Mouse (Mus musculus) G1E-ER4 (cell line): ENCODE results near the gene Hlcs. TPM values are rescaled to one million over a fixed set of nuclear protein-coding genes. Genes with fewer than 3 reads are reported as not detected.
A peak's percentile ranks its signal among the peaks of the same experiment; 100 is the strongest.

Experiments used
- GATA1 ChIP-seq: IDR thresholded peaks from one replicate; pipeline ENCODE4 v1.8.0; 2012; ENCODE audit warnings: low read length, inconsistent platforms
- polyA plus RNA-seq: library from polyadenylated mRNA; stranded (reverse); fragments of >175 nt; gene quantifications from 2 replicates; pipeline ENCODE4 v1.2.3, GENCODE M21; 2012

The Hlcs gene
- polyA plus RNA-seq: 3.7 TPM in 2 replicates

DNA sequence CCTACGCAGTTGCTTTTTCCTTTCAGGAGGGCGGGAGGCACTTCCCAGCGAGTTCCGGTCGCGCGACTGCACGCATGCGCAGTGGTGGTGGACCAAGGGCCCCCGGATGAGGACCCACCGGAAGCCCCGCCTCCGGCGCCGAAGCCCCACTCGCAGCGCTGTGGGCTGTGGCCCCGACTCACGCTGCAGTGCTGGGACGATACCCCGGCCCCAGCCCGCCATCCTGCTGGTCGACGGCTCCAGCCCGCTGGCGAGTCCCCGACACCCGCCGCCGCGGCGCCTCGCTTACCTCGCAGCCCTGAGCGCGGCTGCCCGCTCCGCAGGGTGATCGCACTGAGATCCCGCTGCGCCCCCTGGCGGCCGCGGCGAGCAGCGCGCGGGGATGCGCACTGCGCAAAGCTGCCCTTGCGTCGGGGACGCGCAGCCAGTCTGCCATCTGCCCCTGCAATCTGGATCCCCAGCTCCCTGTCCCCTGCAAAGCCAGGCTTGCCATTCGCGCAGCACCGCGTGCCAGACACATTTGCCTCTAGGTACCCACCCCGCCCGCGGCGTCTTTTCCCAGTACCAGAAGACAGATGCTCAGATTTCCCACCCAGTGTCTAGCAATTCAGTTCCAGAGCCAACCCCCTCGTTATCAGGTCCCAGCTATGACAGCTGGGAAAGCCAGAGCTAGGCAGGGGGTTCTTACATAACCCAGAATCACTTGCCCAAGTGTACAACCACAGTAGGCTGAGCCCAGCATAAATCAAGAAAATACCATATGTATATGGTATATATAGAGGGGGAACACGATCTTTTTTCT, at the start of gene Hlcs:
Hlcs (minus strand) TSS at position 343 of the 802 bp plus-strand sequence.
- no peak for TF ChIP-seq GATA1

DNA sequence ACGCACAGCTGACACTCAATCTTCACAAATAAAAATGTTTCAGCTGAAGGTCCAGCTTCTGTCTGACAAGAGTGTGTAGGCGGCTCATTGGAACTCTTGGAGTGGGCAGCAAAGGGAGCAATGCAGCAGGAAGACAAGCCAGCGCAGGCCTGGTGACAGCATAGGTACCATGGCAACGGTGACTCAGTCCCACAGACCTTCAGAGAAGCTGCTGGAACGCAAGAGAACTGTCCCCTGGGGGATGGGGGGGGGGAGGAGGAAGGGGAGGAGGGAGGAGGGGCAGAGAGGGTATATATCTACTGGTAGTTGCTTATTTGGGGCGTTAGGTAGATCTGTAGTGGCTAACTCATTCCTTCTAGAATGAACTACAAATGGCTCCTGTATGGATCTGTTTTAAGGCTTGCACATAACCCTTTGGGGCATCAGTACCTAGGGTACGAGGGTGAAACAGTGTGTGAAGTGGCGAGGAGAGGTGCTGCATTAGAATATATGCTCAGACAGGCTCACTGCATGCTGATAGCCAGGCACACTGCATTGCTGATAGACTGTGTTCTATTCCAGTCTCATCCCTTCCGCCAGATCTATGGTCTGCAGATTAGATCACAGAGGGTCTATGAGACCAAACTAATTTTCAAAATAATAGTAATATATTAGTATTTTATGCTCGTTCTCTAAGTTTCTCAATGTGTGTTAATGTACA, 49.0 kb upstream of the Hlcs start:
- TF ChIP-seq GATA1: no peak

DNA sequence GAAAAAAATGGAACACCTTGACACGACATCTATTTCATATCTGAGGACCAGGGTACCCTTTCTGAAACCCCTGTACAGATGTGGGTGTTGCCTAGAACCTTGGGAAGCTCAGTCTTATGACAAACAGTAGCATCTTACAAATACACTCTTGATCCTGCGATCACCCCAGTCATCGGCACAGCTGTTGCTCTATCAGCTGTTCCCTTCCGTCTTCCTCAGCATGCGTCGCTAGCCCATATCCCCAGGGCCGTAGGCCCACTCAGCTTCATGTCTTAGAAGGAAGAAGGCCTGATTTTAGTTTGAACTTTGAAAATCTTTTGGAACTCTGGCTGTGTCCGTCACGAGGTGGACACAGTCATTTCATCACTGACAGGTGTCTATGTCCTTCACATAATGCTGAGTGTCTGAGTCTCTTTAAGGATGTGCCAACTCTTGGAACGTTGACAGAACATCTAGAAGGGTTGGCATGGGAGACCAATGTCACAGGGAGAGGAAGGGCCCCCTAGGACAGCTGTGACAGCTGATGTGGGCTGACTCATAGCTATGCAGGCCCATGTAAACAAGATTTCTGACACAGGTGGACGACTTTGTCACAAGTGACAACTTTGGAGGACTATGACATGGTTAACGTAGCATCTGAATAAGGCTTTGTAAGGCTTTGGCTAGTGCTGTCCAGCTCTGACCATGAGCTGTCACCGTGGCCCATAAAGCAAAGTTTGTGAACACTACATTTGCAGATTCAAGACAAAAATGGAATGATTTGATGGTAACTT, 47.4 kb upstream of the Hlcs start:
- TF ChIP-seq GATA1: no peak

DNA sequence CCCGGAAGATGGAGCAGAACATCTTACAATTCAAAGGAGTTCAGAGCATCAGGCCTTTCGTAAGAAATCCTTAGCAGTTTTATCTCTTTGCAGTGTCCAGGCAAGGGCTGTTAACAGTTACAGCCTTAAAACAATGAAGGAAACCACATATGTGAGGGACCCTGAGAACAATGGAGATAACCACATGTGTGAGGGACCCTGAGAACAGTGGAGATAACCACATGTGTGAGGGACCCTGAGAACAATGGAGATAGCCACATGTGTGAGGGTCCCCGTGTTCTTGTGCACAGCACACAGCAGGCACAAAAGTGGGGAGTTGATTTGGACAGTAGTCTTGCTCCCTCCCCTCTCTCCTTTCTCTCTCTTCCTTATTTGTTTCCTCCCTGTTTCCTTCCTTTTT, 44.7 kb upstream of the Hlcs start:
- peak; percentile 80 for TF ChIP-seq GATA1

DNA sequence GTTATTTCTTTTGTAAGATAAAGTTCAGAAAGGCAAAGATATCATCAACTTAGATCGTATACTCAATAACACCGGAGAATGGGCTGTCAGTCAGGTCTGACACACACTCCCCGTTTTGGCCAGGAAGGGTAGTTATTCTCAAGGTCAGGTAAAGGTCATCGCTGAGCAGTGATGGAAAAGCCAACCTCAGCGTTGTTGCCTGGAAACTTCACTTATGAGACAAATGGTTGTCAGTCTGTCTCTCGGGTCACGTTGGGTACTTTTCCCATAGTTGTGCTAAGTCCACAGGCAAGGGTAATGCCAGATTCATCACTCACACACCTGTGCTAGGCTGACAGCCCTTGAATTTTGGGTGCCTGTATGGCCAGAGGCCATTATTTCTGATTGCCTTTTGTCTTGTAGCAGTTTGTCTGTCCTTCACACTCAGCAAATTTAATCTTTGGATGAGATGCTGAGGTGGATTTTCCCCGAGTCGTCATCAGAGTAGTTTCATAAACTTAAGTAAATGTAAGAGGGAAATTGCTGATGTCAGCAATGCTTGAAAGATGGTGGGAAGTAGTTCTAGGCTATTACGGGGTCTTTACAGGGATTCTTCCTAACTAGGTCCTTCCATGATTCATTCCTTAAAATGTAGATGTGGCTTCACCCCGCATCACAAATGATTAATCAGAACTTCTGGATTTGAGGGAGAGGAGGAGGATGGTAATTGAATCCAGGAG, 43.6 kb upstream of the Hlcs start:
- no peak for TF ChIP-seq GATA1

DNA sequence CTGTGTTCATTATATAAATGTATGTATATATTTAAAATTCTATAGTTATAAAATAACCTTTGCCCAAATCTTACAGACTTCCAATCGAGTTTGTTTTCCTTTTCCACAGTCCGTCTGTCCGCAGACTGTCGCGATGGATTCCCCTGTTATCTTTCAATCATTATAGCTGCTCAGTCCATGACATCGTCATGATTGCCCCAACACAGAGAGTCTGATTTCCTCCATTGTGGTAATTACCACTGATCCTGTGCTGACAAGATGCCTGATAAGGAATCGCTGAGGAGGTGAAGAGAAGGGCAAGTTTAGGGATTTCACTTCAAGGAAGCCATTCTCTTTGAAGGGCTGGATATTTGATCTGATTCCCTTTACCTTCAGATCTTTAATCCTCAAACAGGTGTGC, 42.7 kb upstream of the Hlcs start:
- peak; percentile 54 for TF ChIP-seq GATA1

DNA sequence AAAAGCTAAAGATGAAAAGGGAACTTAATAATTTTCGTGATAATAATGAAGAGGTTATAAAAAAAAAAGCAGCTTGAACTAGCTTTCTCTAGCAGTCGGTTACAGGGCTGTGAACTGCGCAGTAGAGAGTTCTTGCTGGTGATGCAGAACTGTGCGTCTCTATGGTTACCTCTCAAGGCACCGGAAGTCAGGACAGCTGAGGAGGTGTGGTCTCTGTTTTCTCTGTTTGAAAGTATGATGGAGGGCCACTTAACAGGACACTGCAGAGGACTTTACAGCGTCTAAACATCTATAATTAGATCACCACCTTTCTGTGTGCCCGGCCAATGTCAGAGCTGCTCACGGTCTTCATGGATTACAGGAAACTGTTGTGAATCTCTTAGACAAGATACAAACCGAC, 41.1 kb upstream of the Hlcs start:
- no peak for TF ChIP-seq GATA1

DNA sequence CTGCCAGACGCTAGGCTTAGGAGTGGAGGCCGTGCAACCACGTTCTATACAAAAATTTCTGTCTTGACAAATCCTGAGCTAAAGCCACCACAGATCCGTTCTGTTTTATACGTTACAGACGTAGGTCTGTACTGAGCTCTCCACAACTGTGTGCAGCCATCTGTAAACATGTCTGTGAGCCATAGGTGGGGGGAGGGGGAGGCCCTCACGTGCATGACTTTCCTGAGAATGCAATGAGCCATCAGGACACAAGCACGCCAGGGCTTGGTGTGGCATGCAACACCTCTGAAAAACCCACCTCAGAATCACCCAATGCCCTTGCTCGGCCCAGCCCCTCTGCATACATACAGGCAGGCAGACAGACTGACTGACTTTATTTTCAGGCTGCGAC, 36.9 kb upstream of the Hlcs start:
- TF ChIP-seq GATA1: no peak

DNA sequence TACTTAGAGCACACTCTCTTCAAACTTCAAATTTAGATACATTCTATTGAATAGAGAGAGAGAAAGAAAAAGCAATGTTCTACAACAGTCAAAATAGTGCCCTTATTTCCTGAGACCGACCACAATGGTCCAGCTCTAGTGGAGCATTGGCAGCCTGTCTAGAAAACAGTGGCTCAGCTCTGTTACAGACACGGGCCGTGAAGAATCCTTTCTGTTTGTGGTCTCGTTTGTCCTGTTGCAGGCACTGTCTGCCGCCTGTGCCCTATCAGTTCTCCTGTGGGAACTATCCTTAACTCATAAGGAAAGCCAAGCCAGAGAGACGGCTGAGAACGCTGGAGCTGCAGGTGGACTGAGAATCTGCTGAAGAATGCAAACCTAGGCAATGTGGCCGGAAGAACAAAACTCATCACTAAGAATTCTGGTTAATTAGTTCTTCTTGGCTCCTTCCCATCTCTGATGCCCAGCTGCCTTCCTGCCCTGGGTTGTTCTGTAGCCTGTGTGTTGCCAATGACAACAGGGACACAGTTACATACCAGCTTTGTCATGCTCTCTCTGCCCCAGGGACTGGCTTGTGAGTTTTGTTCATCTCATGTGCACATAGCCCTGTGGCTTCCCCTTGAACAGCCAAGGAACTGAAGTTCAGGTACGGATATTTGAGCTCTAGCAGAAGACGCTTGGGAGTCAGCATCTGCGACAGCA, 36.4 kb upstream of the Hlcs start:
- TF ChIP-seq GATA1: no peak

DNA sequence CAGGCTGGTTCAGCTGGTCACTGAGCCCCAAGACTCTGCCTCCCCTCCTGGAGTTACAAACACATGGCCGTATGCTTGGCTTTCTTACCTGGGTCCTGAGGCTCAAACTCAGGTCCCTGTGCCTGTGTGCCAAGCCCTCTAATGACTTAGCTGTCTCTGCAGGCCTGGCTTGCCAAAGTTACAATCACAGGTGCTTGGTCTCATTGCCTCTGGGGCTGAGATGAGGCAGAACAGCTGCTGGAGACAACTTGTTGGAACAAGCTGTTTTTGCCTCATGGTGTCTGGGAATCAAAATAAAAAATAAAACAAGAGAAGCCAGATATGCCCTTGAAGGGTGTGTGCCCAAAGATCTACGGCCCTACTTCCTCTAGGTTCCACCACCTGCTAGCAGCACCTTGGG, 35.4 kb upstream of the Hlcs start:
- TF ChIP-seq GATA1: no peak

DNA sequence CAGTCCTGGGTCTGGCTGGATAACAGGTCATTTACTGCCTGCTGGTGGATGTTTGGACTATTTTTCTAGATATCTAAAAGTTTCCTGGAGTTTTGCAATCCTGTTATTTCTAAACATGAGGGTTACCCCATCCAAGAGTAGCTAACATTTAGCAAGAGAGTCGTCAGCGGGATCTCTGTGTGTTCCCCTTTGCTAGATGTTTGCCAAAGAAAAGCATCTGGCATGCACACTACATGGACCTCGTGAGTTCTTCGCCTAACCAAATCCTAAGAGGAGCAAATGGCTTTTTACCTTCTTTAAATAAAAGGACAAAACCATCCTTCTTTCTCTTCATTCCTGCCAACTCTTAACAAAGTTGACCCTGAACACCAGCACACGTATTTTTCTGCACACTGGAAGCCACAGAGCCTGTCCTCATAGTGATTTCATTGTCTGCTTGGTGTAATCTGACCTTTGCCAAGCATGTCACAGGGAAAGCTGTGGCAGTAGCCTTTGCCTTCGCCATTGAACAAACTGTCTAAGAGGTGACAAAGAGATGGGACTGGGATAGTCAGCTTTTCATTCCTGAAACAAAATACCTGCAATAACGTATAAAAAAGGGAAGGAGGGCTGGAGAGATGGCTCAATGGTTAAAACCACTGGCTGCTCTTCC, 33.8 kb upstream of the Hlcs start:
- TF ChIP-seq GATA1: no peak

DNA sequence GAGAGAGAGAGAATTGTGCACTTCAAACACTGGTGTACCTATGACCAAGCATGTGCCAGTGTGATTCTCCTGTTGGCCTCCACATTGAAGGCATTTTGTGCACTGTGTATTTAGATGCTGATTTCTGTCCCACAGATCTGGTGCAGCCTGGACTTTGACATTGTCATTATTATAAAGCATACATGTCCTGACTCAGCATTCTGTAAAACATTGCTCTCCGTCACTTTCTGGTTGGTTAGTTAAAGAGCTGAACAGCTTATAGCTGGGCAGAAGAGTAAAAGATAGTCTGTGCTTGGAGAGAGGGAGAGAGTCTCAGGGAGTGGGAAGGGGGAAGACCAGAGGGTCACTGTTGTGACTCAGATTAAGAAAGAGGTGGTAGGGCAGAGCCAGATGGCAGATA, 32.4 kb upstream of the Hlcs start:
- TF ChIP-seq GATA1: no peak

DNA sequence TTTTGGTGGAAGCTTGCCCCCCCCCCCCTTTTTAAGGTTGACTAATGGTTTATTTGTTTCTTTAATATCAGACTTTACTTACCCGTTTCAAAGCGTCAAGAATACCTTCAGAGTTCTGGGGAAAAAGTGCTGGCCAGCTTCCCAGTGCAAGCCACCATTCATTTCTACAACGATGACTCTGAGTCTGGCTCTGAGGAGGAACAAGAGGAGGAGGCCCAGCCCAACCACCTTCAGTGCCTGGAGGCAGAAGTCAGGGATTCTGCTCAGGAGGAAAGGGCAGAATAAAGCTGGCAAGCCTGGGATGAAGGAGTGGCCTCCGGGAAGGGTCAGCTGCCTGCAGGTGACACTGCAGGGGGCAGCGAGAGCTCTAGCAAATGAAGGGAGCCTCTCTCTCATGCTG, 22.3 kb upstream of the Hlcs start:
- no peak for TF ChIP-seq GATA1

DNA sequence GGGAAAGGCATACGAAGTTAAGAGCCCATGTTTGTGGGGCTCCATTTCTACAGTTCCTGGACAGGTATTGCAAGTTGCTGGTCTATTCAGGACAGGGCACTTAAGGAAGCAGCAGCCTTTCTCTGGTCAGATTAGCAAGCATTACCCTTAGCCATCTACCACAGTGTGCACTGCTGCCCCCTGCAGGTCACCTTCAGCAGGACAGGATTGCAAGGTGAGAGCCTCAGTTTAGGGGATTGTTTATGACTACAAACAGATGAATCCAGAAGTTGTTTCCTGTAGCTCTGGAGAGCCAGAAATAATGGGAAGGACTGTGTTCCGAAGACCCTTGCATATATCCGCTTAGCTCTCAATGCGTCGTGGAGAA, 18.5 kb upstream of the Hlcs start:
- no peak for TF ChIP-seq GATA1

DNA sequence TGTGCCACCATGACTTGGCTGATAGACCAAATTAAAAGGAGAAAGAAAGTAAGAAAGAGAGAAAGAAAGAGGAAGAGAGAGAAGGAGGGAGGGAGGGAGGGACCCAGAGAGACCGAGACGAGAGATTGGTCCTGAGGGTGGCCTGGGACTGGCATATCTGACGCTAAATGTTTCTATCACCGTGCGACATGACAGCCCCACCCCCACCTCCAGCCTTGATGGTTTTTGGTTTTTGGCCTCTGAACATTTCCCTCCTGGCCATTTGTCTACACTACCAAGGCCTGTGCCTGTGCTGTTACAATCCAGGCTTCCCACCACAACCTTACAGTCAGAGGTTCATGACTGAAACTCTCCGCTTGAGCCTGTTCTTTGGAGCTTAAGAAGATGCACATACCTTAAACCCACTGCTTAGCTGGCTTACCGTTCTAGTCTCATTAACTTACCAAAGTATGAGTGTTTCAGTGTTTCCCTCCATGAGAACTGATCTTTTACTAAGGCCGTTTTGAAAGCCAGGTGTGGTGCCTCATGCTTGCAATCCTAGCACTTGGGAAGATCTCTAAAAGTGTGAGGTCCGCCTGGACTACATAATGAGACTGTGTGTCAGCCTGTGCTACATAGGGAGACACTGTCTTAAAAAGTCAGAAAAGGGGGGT, 18.0 kb upstream of the Hlcs start:
- TF ChIP-seq GATA1: no peak
